Mouse (Mus musculus) olfactory bulb, adult 2 months (tissue): ENCODE data around the gene Fbxw10. TPM values are rescaled to one million over a fixed set of nuclear protein-coding genes. Genes with fewer than 3 reads are reported as not detected.

Source experiments
- H3K27ac ChIP-seq: fragments of 200-500 bp; 2 replicates; pipeline ENCODE4 v1.5.1; 2012; ENCODE audit warnings: low read depth, low read length; ENCODE audit not compliant: insufficient read depth
- H3K4me1 ChIP-seq: fragments of 200-500 bp; 2 replicates; pipeline ENCODE4 v1.6.1; 2012; ENCODE audit warnings: low read length; ENCODE audit not compliant: control insufficient read depth, insufficient read depth
- H3K4me3 ChIP-seq: fragments of 200-500 bp; 2 replicates; pipeline ENCODE4 v1.5.1; 2012; ENCODE audit warnings: mild to moderate bottlenecking, low read depth, low read length, moderate library complexity; ENCODE audit not compliant: insufficient read depth
- CTCF ChIP-seq: fragments of 200-500 bp; IDR thresholded peaks from 2 replicates; pipeline ENCODE4 v1.5.1; 2012; ENCODE audit warnings: low read depth, mild to moderate bottlenecking, low read length, moderate library complexity; ENCODE audit not compliant: insufficient read depth
- POLR2A ChIP-seq: fragments of 200-500 bp; IDR thresholded peaks from 2 replicates; pipeline ENCODE4 v1.6.1; 2012; ENCODE audit warnings: mild to moderate bottlenecking, low read depth, low read length, moderate library complexity; ENCODE audit not compliant: insufficient read depth
- WGBS: fragments of 180-500 bp; shearing (Covaris S2); methylation state at CpG from one replicate; pipeline ENCODE4 v1.1.7; 2018; 5-methylcytosine and 5-hydroxymethylcytosine counted together
- polyA plus RNA-seq: library from polyadenylated mRNA; stranded (reverse); fragments of >200 nt; gene quantifications from 2 replicates; pipeline ENCODE4 v1.2.4, GENCODE M21; 2012; ENCODE audit warnings: low replicate concordance; ENCODE audit not compliant: missing spikeins, insufficient read depth, insufficient read length

Fbxw10 gene
- polyA plus RNA-seq, 1 experiment: not detected

- no peak overlapping the region for H3K27ac ChIP-seq
Observed at GRCm38 (mm10) chr11:62866685-62867084, 19.8 kb downstream of the Fbxw10 start.

GRCm38 (mm10) chr11:62869201-62869600 lies 22.3 kb downstream of the Fbxw10 start:
- Histone ChIP-seq H3K4me3 (no peak overlapping the region), H3K4me1 (no peaks in the 10 kb centered on the region), H3K27ac (no peak overlapping the region)
- 74% methylated on average over 5 of the region's 5 CpGs for WGBS
- TF ChIP-seq POLR2A (no peak), CTCF (no peak)

More at GRCm38 (mm10) chr11:62866685-62867084, 19.8 kb downstream of the Fbxw10 start:
- 80% methylated on average over 7 of the region's 7 CpGs for WGBS
- TF ChIP-seq POLR2A (no peak), CTCF (no peak)
- no peak overlapping the region for H3K4me3 ChIP-seq
- no peaks in the 10 kb centered on the region for H3K4me1 ChIP-seq

- Histone ChIP-seq H3K4me1 (no peaks in the 10 kb centered on the region), H3K27ac (no peak overlapping the region), H3K4me3 (no peak overlapping the region)
- TF ChIP-seq POLR2A (no peak), CTCF (no peak)
- WGBS: 86% methylated on average over 8 of the region's 8 CpGs
Observed at GRCm38 (mm10) chr11:62869715-62870371, 23.0 kb downstream of the Fbxw10 start.

GRCm38 (mm10) chr11:62873479-62873878 lies 26.6 kb downstream of the Fbxw10 start:
- Histone ChIP-seq H3K27ac (no peak overlapping the region), H3K4me3 (no peak overlapping the region), H3K4me1 (no peaks in the 10 kb centered on the region)
- TF ChIP-seq CTCF: no peak
- no peak for TF ChIP-seq POLR2A
- WGBS: 80% methylated on average over 9 of the region's 9 CpGs

GRCm38 (mm10) chr11:62875696-62876095 lies 28.8 kb downstream of the Fbxw10 start:
- TF ChIP-seq POLR2A: no peak
- TF ChIP-seq CTCF: no peak
- Histone ChIP-seq H3K4me1 (no peaks in the 10 kb centered on the region), H3K27ac (no peak overlapping the region), H3K4me3 (no peak overlapping the region)
- 79% methylated on average over 1 of the region's 1 CpGs for WGBS

GRCm38 (mm10) chr11:62876445-62876844 lies 29.6 kb downstream of the Fbxw10 start:
- no peaks in the 10 kb centered on the region for H3K4me1 ChIP-seq
- WGBS: 90% methylated on average over 4 of the region's 4 CpGs
- no peak overlapping the region for H3K27ac ChIP-seq
- TF ChIP-seq POLR2A (no peak), CTCF (no peak)
- no peak overlapping the region for H3K4me3 ChIP-seq

- WGBS: 77% methylated on average over 1 of the region's 1 CpGs
- no peak for TF ChIP-seq CTCF
- Histone ChIP-seq H3K27ac (no peak overlapping the region), H3K4me1 (no peaks in the 10 kb centered on the region), H3K4me3 (no peak overlapping the region)
Observed at GRCm38 (mm10) chr11:62877391-62877790, 30.5 kb downstream of the Fbxw10 start.

- TF ChIP-seq CTCF (no peak), POLR2A (no peak)
- no peak overlapping the region for H3K27ac ChIP-seq
- no peak overlapping the region for H3K4me3 ChIP-seq
- 8% methylated on average over 9 of the region's 9 CpGs for WGBS
- H3K4me1 ChIP-seq: no peaks in the 10 kb centered on the region
Observed at GRCm38 (mm10) chr11:62878728-62879127, 31.9 kb downstream of the Fbxw10 start.

GRCm38 (mm10) chr11:62879220-62880048 lies 32.6 kb downstream of the Fbxw10 start, which contains the start of gene Tvp23b:
TSS of gene Tvp23b (plus strand) at chr11:62879455.
- 2% methylated on average over 55 of the region's 55 CpGs for WGBS

More at GRCm38 (mm10) chr11:62879220-62880048, 32.6 kb downstream of the Fbxw10 start, which contains the start of gene Tvp23b:
- TF ChIP-seq CTCF (no peak), POLR2A (peak; percentile 84; the same call in 1 of the 2 replicates)
- no peaks in the 10 kb centered on the region for H3K4me1 ChIP-seq
- H3K27ac ChIP-seq: peak within 1 kb of the TSS; percentile 40
- H3K4me3 ChIP-seq: peak within 1 kb of the TSS; percentile 92
